8 mouse cellular contexts compared by ENCODE assay signal in the genomic region with DNA sequence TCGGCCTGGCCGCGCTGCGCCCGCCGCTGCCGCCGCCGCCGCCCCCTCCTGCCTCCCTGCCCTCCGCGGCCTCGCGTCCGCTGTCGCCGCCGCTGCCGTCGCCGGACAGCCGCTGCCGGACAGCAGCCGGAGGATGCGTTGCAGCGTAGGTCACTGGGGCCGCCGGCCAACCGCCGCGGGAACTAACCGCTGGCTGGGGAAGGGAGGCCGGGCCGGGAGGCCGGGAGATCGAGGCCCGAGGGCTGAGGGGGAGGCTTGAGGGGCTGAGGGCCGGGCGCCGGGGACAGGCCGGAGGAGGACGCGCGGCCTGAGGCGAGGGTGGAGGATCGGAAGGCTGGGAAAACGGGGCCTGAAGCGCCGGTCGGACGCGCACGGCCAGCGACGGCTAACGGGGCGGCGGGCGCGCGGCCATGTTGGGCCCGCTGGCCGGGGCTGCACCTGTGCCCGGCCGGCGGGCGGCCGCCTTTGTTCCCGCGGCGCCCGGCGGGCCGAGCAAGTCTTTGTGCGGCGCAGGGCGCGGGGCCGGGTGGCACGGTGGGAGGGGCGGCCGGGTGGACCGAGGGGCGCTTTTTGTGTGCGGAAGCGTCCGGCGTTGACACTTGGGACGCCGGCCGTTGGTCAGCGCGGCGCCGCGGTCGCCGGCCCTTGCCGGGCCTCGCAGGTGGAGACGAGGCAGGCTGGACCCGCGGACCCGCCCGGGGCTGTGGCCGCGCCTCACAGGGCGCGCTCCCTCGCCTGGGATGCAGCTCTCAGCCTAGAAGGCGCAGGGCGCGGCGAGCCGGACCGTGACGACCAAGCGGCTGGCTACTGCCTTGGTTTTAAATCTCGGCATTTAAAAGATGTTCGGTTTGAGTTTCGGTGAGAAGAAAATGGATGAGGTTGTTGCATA. TPM values are rescaled to one million over a fixed set of nuclear protein-coding genes. Genes with fewer than 3 reads are reported as not detected.
DNase-seq lines count a peak whose midpoint lies in the region; ATAC-seq and TF ChIP-seq lines count a peak whose summit lies in the region.

No protein-coding gene starts in this region.

- peaks cover 6% of the 10 kb centered on the region for H3K4me1 ChIP-seq in embryonic facial prominence, embryonic 11.5 days (ENCODE audit: control insufficient read depth, insufficient read depth, low read length)
- H3K4me1 ChIP-seq in heart, adult 2 months (ENCODE audit: control insufficient read depth, insufficient read depth, low read length) = peaks cover 2% of the 10 kb centered on the region; the same call in 1 of the 2 replicates
- peaks cover 76% of the 10 kb centered on the region for H3K4me1 ChIP-seq in liver, embryonic 12.5 days
- peaks cover 13% of the 10 kb centered on the region for H3K4me1 ChIP-seq in stomach, embryonic 16.5 days (ENCODE audit: control insufficient read depth, insufficient read depth, low read length)

- no peak for TF ChIP-seq POLR2A in heart, adult 2 months (IDR thresholded peaks at IDR 0.05; ENCODE audit: insufficient read depth, low read depth, low read length)

- DNase-seq in 3134 (ENCODE audit: extremely low read depth, insufficient read length, low spot score) = peak; percentile 79
- DNase-seq in adrenal gland, postnatal 10 days = peak; percentile 79
- DNase-seq in embryonic facial prominence, embryonic 11.5 days (ENCODE audit: low spot score) = peak; percentile 63
- peak; percentile 69 to 72 for DNase-seq in heart, adult 2 months
- peak; percentile 46 to 60 for DNase-seq in kidney, adult 8-10 months
- peak; percentile 81 for DNase-seq in neural tube, embryonic 10.5 days (ENCODE audit: extremely low spot score, low spot score)

- peak overlapping the region; percentile 52 for H3K4me2 ChIP-seq in embryonic facial prominence, embryonic 11.5 days (ENCODE audit: low read depth, low read length)
- peak overlapping the region; percentile 94 for H3K4me2 ChIP-seq in liver, embryonic 12.5 days
- peak overlapping the region; percentile 80 for H3K4me2 ChIP-seq in stomach, embryonic 16.5 days (ENCODE audit: low read depth, low read length)

- intact Hi-C loops in heart, adult 2 months (cut with DNase I) = no loop called here

- H3K27me3 ChIP-seq in embryonic facial prominence, embryonic 11.5 days (ENCODE audit: control insufficient read depth, insufficient read depth, low read length) = no peaks in the 10 kb centered on the region
- H3K27me3 ChIP-seq in heart, adult 2 months (ENCODE audit: control insufficient read depth, insufficient read depth, low read length) = no peaks in the 10 kb centered on the region
- H3K27me3 ChIP-seq in liver, embryonic 12.5 days (replicated peaks) = no peaks in the 10 kb centered on the region
- H3K27me3 ChIP-seq in stomach, embryonic 16.5 days (ENCODE audit: control insufficient read depth, insufficient read depth, low read length) = no peaks in the 10 kb centered on the region

- no peaks in the 10 kb centered on the region; the same call in 1 of the 2 replicates for H3K79me2 ChIP-seq in heart, adult 2 months (replicated peaks; ENCODE audit: control insufficient read depth, insufficient read depth, low read length)

- H3K9me3 ChIP-seq in embryonic facial prominence, embryonic 11.5 days (replicated peaks; ENCODE audit: control insufficient read depth, low read length) = no peaks in the 10 kb centered on the region
- H3K9me3 ChIP-seq in liver, embryonic 12.5 days (replicated peaks) = no peaks in the 10 kb centered on the region
- H3K9me3 ChIP-seq in stomach, embryonic 16.5 days (replicated peaks; ENCODE audit: control insufficient read depth, low read length) = no peaks in the 10 kb centered on the region

- WGBS in embryonic facial prominence, embryonic 11.5 days = under 1% methylated on average over 117 of the region's 121 CpGs
- under 1% methylated on average over 110 of the region's 121 CpGs for WGBS in heart, adult 2 months
- 3% methylated on average over 88 of the region's 121 CpGs for WGBS in liver, embryonic 12.5 days (ENCODE audit: insufficient replicate concordance)
- WGBS in stomach, embryonic 16.5 days = under 1% methylated on average over 98 of the region's 121 CpGs

- no peaks in the 10 kb centered on the region for H3K36me3 ChIP-seq in embryonic facial prominence, embryonic 11.5 days (replicated peaks; ENCODE audit: control insufficient read depth, insufficient read depth, low read depth, low read length)
- peaks cover 4% of the 10 kb centered on the region for H3K36me3 ChIP-seq in heart, adult 2 months (ENCODE audit: control insufficient read depth, insufficient read depth, low read length)
- H3K36me3 ChIP-seq in liver, embryonic 12.5 days = peaks cover 32% of the 10 kb centered on the region
- no peaks in the 10 kb centered on the region for H3K36me3 ChIP-seq in stomach, embryonic 16.5 days (ENCODE audit: control insufficient read depth, insufficient read depth, low read length)

- TF ChIP-seq CTCF in heart, adult 2 months (IDR thresholded peaks at IDR 0.05) = no peak

- peak overlapping the region; percentile 99 for H3K4me3 ChIP-seq in embryonic facial prominence, embryonic 11.5 days (ENCODE audit: low read depth, low read length)
- peak overlapping the region; percentile 94 for H3K4me3 ChIP-seq in heart, adult 2 months
- peak overlapping the region; percentile 100 for H3K4me3 ChIP-seq in liver, embryonic 12.5 days
- H3K4me3 ChIP-seq in stomach, embryonic 16.5 days (replicated peaks; ENCODE audit: low read length) = peak overlapping the region; percentile 98

- ATAC-seq in embryonic facial prominence, embryonic 11.5 days (replicated peaks; ENCODE audit: insufficient number of reproducible peaks, low FRiP score, low TSS enrichment, low read depth) = peak; percentile 26; the same call in 1 of the 2 replicates
- ATAC-seq in liver, embryonic 12.5 days = peak; percentile 70
- ATAC-seq in stomach, embryonic 16.5 days (ENCODE audit: insufficient read depth, low FRiP score) = peak; percentile 22; the same call in 1 of the 2 replicates

- H3K27ac ChIP-seq in embryonic facial prominence, embryonic 11.5 days (replicated peaks; ENCODE audit: low read depth, low read length) = peak overlapping the region; percentile 96
- peak overlapping the region; percentile 85 for H3K27ac ChIP-seq in heart, adult 2 months
- peak overlapping the region; percentile 94 for H3K27ac ChIP-seq in liver, embryonic 12.5 days
- peak overlapping the region; percentile 96 for H3K27ac ChIP-seq in stomach, embryonic 16.5 days (ENCODE audit: low read length)

- no peak for TF ChIP-seq EP300 in heart, adult 2 months (IDR thresholded peaks at IDR 0.05; ENCODE audit: insufficient read depth, low read depth, low read length)

- peak overlapping the region; percentile 100 for H3K9ac ChIP-seq in embryonic facial prominence, embryonic 11.5 days (replicated peaks; ENCODE audit: low read length)
- peak overlapping the region; percentile 100 for H3K9ac ChIP-seq in heart, adult 2 months (ENCODE audit: low read depth, low read length)
- H3K9ac ChIP-seq in liver, embryonic 12.5 days = peak overlapping the region; percentile 99
- H3K9ac ChIP-seq in stomach, embryonic 16.5 days (ENCODE audit: low read length) = peak overlapping the region; percentile 97

RNA-seq across cellular contexts. Expression of a gene that starts 0.5 kb away (rescaled TPM):
- 10 to 100 TPM; 54.3 to 71.7 TPM for total RNA-seq in adrenal gland, postnatal 10 days (2021)
- 73.6 and 78.1 TPM in 2 replicates for polyA plus RNA-seq in embryonic facial prominence, embryonic 11.5 days (2014; fragmentation: Nextera tagmentation; extraction: Ambion mirVana)
- total RNA-seq in heart, adult 2 months (2021) = 10 to 100 TPM; 25.8 to 27.6 TPM
- 3.0 and 5.7 TPM in 2 replicates for polyA plus RNA-seq in heart, adult 2 months (2012; rRNA removed)
- polyA plus RNA-seq in liver, embryonic 12.5 days (2016; fragmentation: Nextera tagmentation; extraction: Ambion mirVana) = 38.1 and 40.0 TPM in 2 replicates
- polyA plus RNA-seq in stomach, embryonic 16.5 days (2015; fragmentation: Nextera tagmentation; extraction: Ambion mirVana) = 28.3 and 29.9 TPM in 2 replicates

RNA-seq across cellular contexts. Expression of a gene that starts 38.4 kb away (rescaled TPM):
- total RNA-seq in adrenal gland, postnatal 10 days (2021) = 100 to 1,000 TPM; 160 to 165 TPM
- 46.1 and 48.9 TPM in 2 replicates for polyA plus RNA-seq in embryonic facial prominence, embryonic 11.5 days (2014; fragmentation: Nextera tagmentation; extraction: Ambion mirVana)
- 100 to 1,000 TPM; 140 to 148 TPM for total RNA-seq in heart, adult 2 months (2021)
- 60.2 and 82.8 TPM in 2 replicates for polyA plus RNA-seq in heart, adult 2 months (2012; rRNA removed)
- 40.9 and 41.7 TPM in 2 replicates for polyA plus RNA-seq in liver, embryonic 12.5 days (2016; fragmentation: Nextera tagmentation; extraction: Ambion mirVana)
- polyA plus RNA-seq in stomach, embryonic 16.5 days (2015; fragmentation: Nextera tagmentation; extraction: Ambion mirVana) = 35.3 and 39.3 TPM in 2 replicates

Comparison
In these comparisons a context has a peak if more than half of its experiments do, and no peak if none do; other contexts are left out.
1. Peak in every context shown above with its lines: DNase-seq, ATAC-seq, H3K4me3 ChIP-seq and H3K27ac ChIP-seq.